Mouse (Mus musculus) spleen, adult 2 months (tissue): Measurements from ENCODE around the gene Tmem59.

ENCODE experiments used
- CTCF ChIP-seq: fragments of 200-500 bp; IDR thresholded peaks from 2 replicates; pipeline ENCODE4 v1.5.1; 2011; ENCODE audit warnings: mild to moderate bottlenecking, inconsistent platforms; ENCODE audit not compliant: insufficient read depth, insufficient read length, insufficient replicate concordance; ENCODE audit errors: extremely low read depth
- POLR2A ChIP-seq: fragments of 200-500 bp; IDR thresholded peaks from 2 replicates; pipeline ENCODE4 v1.6.1; 2011; ENCODE audit warnings: low read depth, low read length, inconsistent platforms

DNA sequence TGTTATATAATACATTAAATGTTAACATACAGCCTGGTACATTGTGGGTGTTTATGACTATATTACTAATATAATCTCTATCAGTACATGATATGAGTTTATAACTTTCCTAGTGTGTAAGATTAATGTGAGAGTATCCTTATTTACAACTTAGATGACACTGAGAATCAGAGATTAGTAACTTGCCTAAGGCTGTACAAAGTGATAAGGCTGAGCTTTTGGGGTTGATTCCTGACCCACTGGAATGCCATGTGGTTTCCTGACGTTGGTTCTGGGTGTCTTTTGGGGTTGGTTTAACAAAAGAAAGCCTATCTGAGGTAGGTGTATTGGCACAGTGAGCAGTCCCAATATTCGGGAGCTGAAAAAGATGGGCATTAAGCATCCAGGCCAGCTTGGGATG is 4.6 kb downstream of the Tmem59 start:
- TF ChIP-seq CTCF (no peak), POLR2A (no peak)
